Mouse (Mus musculus) stomach, embryonic 16.5 days (tissue): ENCODE measurements around the gene Tmem56. TPM values are rescaled to one million over a fixed set of nuclear protein-coding genes. Genes with fewer than 3 reads are reported as not detected.

Source experiments
- ATAC-seq: fragments of 200-750 bp; cut with Nextera tagmentation; 2 replicates; pipeline ENCODE4 v1.8.0; 2017; ENCODE audit warnings: moderate number of reproducible peaks, moderate TSS enrichment; ENCODE audit not compliant: insufficient read depth, low FRiP score
- H3K27ac ChIP-seq: fragments of 300-500 bp; sonication (generic); 2 replicates; pipeline ENCODE4 v1.5.1; 2014; ENCODE audit warnings: low read length
- H3K27me3 ChIP-seq: fragments of 300-500 bp; sonication (generic); 2 replicates; pipeline ENCODE4 v1.6.1; 2014; ENCODE audit warnings: low read length, control low read depth, mixed read lengths; ENCODE audit not compliant: control insufficient read depth, insufficient read depth
- H3K36me3 ChIP-seq: fragments of 300-500 bp; sonication (generic); 2 replicates; pipeline ENCODE4 v1.6.1; 2014; ENCODE audit warnings: low read length; ENCODE audit not compliant: control insufficient read depth, insufficient read depth
- H3K4me1 ChIP-seq: fragments of 300-500 bp; sonication (generic); 2 replicates; pipeline ENCODE4 v1.6.1; 2014; ENCODE audit warnings: low read length, control low read depth, mixed read lengths; ENCODE audit not compliant: control insufficient read depth, insufficient read depth
- H3K4me2 ChIP-seq: fragments of 300-500 bp; sonication (generic); 2 replicates; pipeline ENCODE4 v1.6.1; 2014; ENCODE audit warnings: low read depth, low read length, mixed read lengths
- H3K4me3 ChIP-seq: fragments of 300-500 bp; sonication (generic); replicated peaks from 2 replicates; pipeline ENCODE4 v1.5.1; 2014; ENCODE audit warnings: mild to moderate bottlenecking, low read length
- H3K9ac ChIP-seq: fragments of 300-500 bp; sonication (generic); 2 replicates; pipeline ENCODE4 v1.6.1; 2014; ENCODE audit warnings: low read length
- H3K9me3 ChIP-seq: fragments of 300-500 bp; sonication (generic); replicated peaks from 2 replicates; pipeline ENCODE4 v1.6.1; 2016; ENCODE audit warnings: low read length, control low read depth; ENCODE audit not compliant: control insufficient read depth
- WGBS: fragments of 180-500 bp; shearing (Covaris S2); extraction: QIAGEN DNeasy Blood & Tissue Kit; methylation state at CpG from one replicate; pipeline ENCODE4 v1.1.7; 2014; 5-methylcytosine and 5-hydroxymethylcytosine counted together
- polyA plus RNA-seq: library from polyadenylated mRNA; unstranded; fragments of >200 nt; fragmentation: Nextera tagmentation; extraction: Ambion mirVana; gene quantifications from 2 replicates; pipeline ENCODE4 v1.2.1, GENCODE M21; 2015

The Tmem56 gene
- polyA plus RNA-seq = 1.9 and 2.3 TPM in 2 replicates

DNA sequence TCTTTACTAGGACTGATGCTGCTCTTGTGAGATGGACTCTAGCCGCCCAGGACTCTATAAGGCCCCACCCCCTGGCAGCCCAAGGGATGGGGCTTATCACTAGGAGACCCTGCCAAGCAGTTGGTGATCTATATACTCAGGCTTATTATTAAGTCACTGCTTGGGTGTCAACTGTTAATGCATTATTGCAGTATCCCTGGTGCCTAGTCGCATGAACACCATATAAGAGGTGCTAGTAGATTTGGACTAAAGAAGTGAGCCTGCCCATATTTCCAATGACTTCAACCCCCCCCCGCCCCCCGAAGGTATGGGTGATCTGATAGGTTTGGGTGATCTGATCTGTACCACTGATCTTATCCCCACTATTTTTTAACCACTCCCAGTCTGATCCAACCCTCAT, at the start of gene Tmem56:
Gene Tmem56, minus strand, starts transcription at position 101 of the 400 bp plus-strand sequence.
- Histone ChIP-seq H3K27me3 (no peaks in the 10 kb centered on the region), H3K9ac (no peak within 1 kb of the TSS), H3K9me3 (no peaks in the 10 kb centered on the region), H3K4me2 (no peak within 1 kb of the TSS), H3K27ac (no peak within 1 kb of the TSS), H3K4me1 (no peaks in the 10 kb centered on the region), H3K4me3 (no peak within 1 kb of the TSS), H3K36me3 (no peaks in the 10 kb centered on the region)
- ATAC-seq = no peak
- 79% methylated on average over 4 of the region's 4 CpGs for WGBS

GRCm38 (mm10) chr3:121330244-121330646, 47.3 kb upstream of the Tmem56 start:
- H3K4me2 ChIP-seq = peak overlapping the region; percentile 17; the same call in 1 of the 2 replicates
- peak overlapping the region; percentile 47 for H3K27ac ChIP-seq
- no peaks in the 10 kb centered on the region for H3K9me3 ChIP-seq
- WGBS = 46% methylated on average over 7 of the region's 7 CpGs
- H3K9ac ChIP-seq = 0 out of 2 replicates have a peak overlapping the region, but pooled peaks have one; percentile 4
- H3K4me3 ChIP-seq = no peak overlapping the region
- ATAC-seq = no peak
- peaks cover 14% of the 10 kb centered on the region for H3K4me1 ChIP-seq
- H3K36me3 ChIP-seq = no peaks in the 10 kb centered on the region
- no peaks in the 10 kb centered on the region for H3K27me3 ChIP-seq

- H3K9me3 ChIP-seq = no peaks in the 10 kb centered on the region
- H3K27me3 ChIP-seq = no peaks in the 10 kb centered on the region
- no peak overlapping the region for H3K4me2 ChIP-seq
- peaks cover 14% of the 10 kb centered on the region for H3K4me1 ChIP-seq
- H3K36me3 ChIP-seq = no peaks in the 10 kb centered on the region
- WGBS = 56% methylated on average over 10 of the region's 10 CpGs
- ATAC-seq = no peak
- H3K27ac ChIP-seq = peak overlapping the region; percentile 47; the same call in 1 of the 2 replicates
- no peak overlapping the region for H3K4me3 ChIP-seq
- no peak overlapping the region for H3K9ac ChIP-seq
These were observed 46.7 kb upstream of the Tmem56 start for GRCm38 (mm10) chr3:121329647-121330046.

DNA sequence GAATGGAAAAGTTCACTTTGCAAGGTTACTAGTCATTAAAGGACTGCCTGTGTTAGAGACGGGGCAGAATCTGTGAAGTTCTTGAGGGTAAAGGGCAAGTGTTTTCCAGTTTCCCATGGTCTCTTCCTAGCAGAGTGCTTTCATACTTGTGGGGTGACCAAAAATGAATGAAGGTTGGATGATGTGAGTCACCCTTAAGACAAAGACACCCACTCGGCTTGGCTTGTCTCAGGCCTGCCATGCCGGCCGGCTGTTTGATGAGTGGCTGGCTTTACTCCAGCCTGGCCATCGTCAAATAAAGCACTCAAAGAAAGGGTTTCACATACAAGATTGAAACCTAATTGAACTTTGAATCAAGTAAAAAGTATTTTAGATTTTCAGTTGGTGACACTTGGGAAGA, 44.5 kb upstream of the Tmem56 start:
- no peak overlapping the region for H3K4me3 ChIP-seq
- H3K36me3 ChIP-seq = no peaks in the 10 kb centered on the region
- 68% methylated on average over 5 of the region's 5 CpGs for WGBS

DNA sequence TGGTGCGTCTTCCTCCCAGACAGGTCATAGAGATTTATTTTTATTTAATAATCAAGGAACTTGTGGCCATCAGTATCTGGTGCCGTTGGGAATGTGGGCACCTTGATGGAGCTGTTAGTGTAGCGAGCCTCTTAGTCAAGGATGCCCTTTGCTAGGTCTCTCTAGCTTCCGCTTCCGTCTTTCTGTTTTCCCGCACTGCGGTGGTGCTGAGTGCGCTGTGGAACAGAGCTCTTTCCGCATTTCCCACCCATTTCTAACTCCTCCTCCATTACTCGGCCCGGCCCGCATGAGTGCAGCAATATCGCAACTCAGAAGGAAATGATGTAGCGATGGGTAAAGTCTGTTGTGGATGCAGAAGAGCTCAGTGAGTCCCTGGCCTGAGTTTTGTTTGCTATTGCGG, 40.5 kb upstream of the Tmem56 start:
- 95% methylated on average over 15 of the region's 15 CpGs for WGBS
- H3K4me3 ChIP-seq = no peak overlapping the region
- ATAC-seq = no peak
- H3K9me3 ChIP-seq = no peaks in the 10 kb centered on the region
- no peaks in the 10 kb centered on the region for H3K4me1 ChIP-seq
- H3K27me3 ChIP-seq = no peaks in the 10 kb centered on the region
- H3K27ac ChIP-seq = no peak overlapping the region
- no peak overlapping the region for H3K4me2 ChIP-seq
- H3K9ac ChIP-seq = no peak overlapping the region
- 0 out of 2 replicates have a peak, but pooled peaks cover 3% of the 10 kb centered on the region for H3K36me3 ChIP-seq

More for the DNA sequence above, 44.5 kb upstream of the Tmem56 start:
- H3K9me3 ChIP-seq = no peaks in the 10 kb centered on the region
- no peak overlapping the region for H3K4me2 ChIP-seq
- ATAC-seq = no peak
- no peak overlapping the region for H3K9ac ChIP-seq
- H3K27ac ChIP-seq = no peak overlapping the region
- H3K27me3 ChIP-seq = no peaks in the 10 kb centered on the region
- H3K4me1 ChIP-seq = peaks cover 14% of the 10 kb centered on the region

GRCm38 (mm10) chr3:121320896-121321295, 38.0 kb upstream of the Tmem56 start:
- Histone ChIP-seq H3K4me2 (no peak overlapping the region), H3K4me1 (no peaks in the 10 kb centered on the region), H3K27ac (no peak overlapping the region), H3K9me3 (no peaks in the 10 kb centered on the region), H3K4me3 (no peak overlapping the region), H3K27me3 (no peaks in the 10 kb centered on the region), H3K36me3 (0 out of 2 replicates have a peak, but pooled peaks cover 3% of the 10 kb centered on the region), H3K9ac (no peak overlapping the region)
- WGBS = 92% methylated on average over 1 of the region's 1 CpGs
- ATAC-seq = no peak

DNA sequence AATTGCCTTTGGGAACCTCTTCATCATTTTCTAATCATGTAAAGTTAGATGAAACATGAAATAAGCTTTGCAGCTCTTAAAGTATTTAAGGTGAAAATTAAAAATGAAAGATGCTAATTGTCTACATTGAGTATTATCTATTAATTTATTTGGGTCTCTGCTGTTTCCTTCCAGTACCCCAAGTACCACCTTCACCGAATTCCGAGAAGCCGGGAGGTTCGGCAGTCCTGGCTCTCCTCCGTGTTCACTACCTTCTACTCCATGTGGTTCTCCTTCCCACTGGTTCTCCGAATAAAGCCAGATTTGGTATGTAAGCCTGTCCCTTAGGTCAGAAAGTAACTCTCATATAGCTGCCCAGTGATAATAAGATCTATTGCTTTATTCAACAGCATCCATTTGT, 37.0 kb upstream of the Tmem56 start:
- Histone ChIP-seq H3K4me2 (no peak overlapping the region), H3K4me1 (no peaks in the 10 kb centered on the region), H3K36me3 (0 out of 2 replicates have a peak, but pooled peaks cover 3% of the 10 kb centered on the region), H3K27me3 (no peaks in the 10 kb centered on the region), H3K27ac (no peak overlapping the region), H3K9me3 (no peaks in the 10 kb centered on the region), H3K9ac (no peak overlapping the region), H3K4me3 (no peak overlapping the region)
- ATAC-seq = no peak
- 83% methylated on average over 6 of the region's 6 CpGs for WGBS

DNA sequence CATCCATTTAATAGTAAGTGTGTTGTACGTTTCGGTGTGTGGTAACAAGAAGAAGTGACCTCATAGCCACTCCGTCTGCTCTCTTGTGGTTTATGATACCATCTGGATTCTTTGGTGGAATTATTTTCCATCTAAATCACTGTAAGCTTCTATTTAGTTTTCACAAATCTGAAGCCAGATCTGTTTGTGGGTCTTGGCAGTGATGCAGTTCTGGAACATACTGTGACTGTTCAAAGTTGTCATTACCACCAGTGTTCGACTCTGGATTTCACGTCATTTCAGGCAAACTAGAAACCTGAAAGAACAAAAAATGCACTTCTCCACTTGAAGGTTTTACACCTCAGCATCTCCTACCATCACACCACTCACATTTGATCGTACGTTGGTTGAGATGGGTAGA, 32.6 kb upstream of the Tmem56 start:
- whole genome bisulfite sequencing = 89% methylated on average over 7 of the region's 7 CpGs
- no peak overlapping the region for H3K9ac ChIP-seq

GRCm38 (mm10) chr3:121314149-121314548, 31.3 kb upstream of the Tmem56 start:
- Histone ChIP-seq H3K9ac (no peak overlapping the region), H3K27ac (0 out of 2 replicates have a peak overlapping the region, but pooled peaks have one; percentile 0), H3K4me3 (no peak overlapping the region), H3K36me3 (no peaks in the 10 kb centered on the region), H3K4me1 (peaks cover 6% of the 10 kb centered on the region), H3K4me2 (no peak overlapping the region), H3K9me3 (no peaks in the 10 kb centered on the region), H3K27me3 (no peaks in the 10 kb centered on the region)
- WGBS = 57% methylated on average over 6 of the region's 6 CpGs
- ATAC-seq = no peak

More for the DNA sequence above, 32.6 kb upstream of the Tmem56 start:
- Histone ChIP-seq H3K36me3 (no peaks in the 10 kb centered on the region), H3K4me2 (no peak overlapping the region), H3K4me1 (peaks cover 6% of the 10 kb centered on the region), H3K27me3 (no peaks in the 10 kb centered on the region), H3K9me3 (no peaks in the 10 kb centered on the region), H3K27ac (no peak overlapping the region), H3K4me3 (no peak overlapping the region)
- ATAC-seq = no peak
